Mouse (Mus musculus) E14TG2a.4 (cell line): Measurements from ENCODE around the gene Hist3h2a.
A peak's percentile ranks its signal among the peaks of the same experiment; 100 is the strongest.
"Not testable (repeated sequence)": the region's sequence is repeated elsewhere in the genome, so short reads cannot be mapped to it uniquely, and the experiment has no call there.

Experiments
- H3K27me3 ChIP-seq: 2 replicates; pipeline ENCODE4 v1.6.1; 2014; ENCODE audit warnings: low read length, control low read depth; ENCODE audit not compliant: insufficient read depth
- H3K36me3 ChIP-seq: 2 replicates; pipeline ENCODE4 v1.6.1; 2014; ENCODE audit warnings: low read length, control low read depth; ENCODE audit not compliant: insufficient read depth
- H3K4me1 ChIP-seq: replicated peaks from 2 replicates; pipeline ENCODE4 v1.6.1; 2014; ENCODE audit warnings: low read depth, low read length, control low read depth
- H3K4me3 ChIP-seq: replicated peaks from 2 replicates; pipeline ENCODE4 v1.5.1; 2014; ENCODE audit warnings: mild to moderate bottlenecking, low read length
- H3K9me3 ChIP-seq: 2 replicates; pipeline ENCODE4 v1.6.1; 2014; ENCODE audit warnings: low read length, control low read depth
- CTCF ChIP-seq: conservative IDR thresholded peaks from 2 replicates; pipeline ENCODE4 v1.5.1; 2014; ENCODE audit warnings: low read length
- NANOG ChIP-seq: IDR thresholded peaks from 2 replicates; pipeline ENCODE4 v1.6.1; 2014; ENCODE audit warnings: borderline replicate concordance, low read length, mixed read lengths
- POU5F1 ChIP-seq: IDR thresholded peaks from 2 replicates; pipeline ENCODE4 v1.6.1; 2014; ENCODE audit warnings: low read length, borderline replicate concordance

The Hist3h2a gene

GRCm38 (mm10) chr11:58951210-58951609 lies 3.3 kb upstream of the Hist3h2a start:
- H3K36me3 ChIP-seq = peaks cover 3% of the 10 kb centered on the region; the same call in 1 of the 2 replicates
- H3K27me3 ChIP-seq = peaks cover 50% of the 10 kb centered on the region
- H3K4me1 ChIP-seq = peaks cover 30% of the 10 kb centered on the region
- no peaks in the 10 kb centered on the region for H3K9me3 ChIP-seq
- no peak for TF ChIP-seq CTCF
- no peak for TF ChIP-seq NANOG
- TF ChIP-seq POU5F1 = no peak
- no peak overlapping the region for H3K4me3 ChIP-seq

- no peak for TF ChIP-seq CTCF
- Histone ChIP-seq H3K9me3 (no peaks in the 10 kb centered on the region), H3K4me3 (peak overlapping the region; percentile 84), H3K4me1 (peaks cover 27% of the 10 kb centered on the region), H3K36me3 (peaks cover 20% of the 10 kb centered on the region), H3K27me3 (peaks cover 51% of the 10 kb centered on the region)
Measured at GRCm38 (mm10) chr11:58953351-58954169, 925 bp upstream of the Hist3h2a start.

DNA sequence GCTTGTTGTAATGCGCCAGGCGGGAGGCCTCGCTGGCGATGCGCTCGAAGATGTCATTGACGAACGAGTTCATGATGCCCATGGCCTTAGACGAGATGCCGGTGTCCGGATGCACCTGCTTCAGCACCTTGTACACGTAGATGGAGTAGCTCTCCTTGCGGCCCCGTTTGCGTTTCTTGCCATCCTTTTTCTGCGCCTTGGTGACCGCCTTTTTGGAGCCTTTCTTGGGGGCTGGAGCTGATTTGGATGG lies 390 bp upstream of the Hist3h2a start:
- peak overlapping the region; percentile 84 for H3K4me3 ChIP-seq
- H3K27me3 ChIP-seq = peaks cover 53% of the 10 kb centered on the region
- not testable (repeated sequence) for H3K9me3 ChIP-seq
- peaks cover 20% of the 10 kb centered on the region for H3K36me3 ChIP-seq
- peaks cover 27% of the 10 kb centered on the region for H3K4me1 ChIP-seq

GRCm38 (mm10) chr11:58955143-58955867 lies 820 bp downstream of the Hist3h2a start:
- H3K4me3 ChIP-seq = peak overlapping the region; percentile 84
- no peaks in the 10 kb centered on the region for H3K9me3 ChIP-seq
- TF ChIP-seq NANOG (no peak), POU5F1 (no peak), CTCF (no peak)
- H3K4me1 ChIP-seq = peaks cover 28% of the 10 kb centered on the region
- peaks cover 20% of the 10 kb centered on the region for H3K36me3 ChIP-seq
- peaks cover 54% of the 10 kb centered on the region for H3K27me3 ChIP-seq

GRCm38 (mm10) chr11:58955868-58956257 lies 1.4 kb downstream of the Hist3h2a start:
- H3K4me3 ChIP-seq = peak overlapping the region; percentile 84
- peaks cover 28% of the 10 kb centered on the region for H3K4me1 ChIP-seq
- H3K27me3 ChIP-seq = peaks cover 53% of the 10 kb centered on the region
- TF ChIP-seq NANOG (no peak), CTCF (no peak), POU5F1 (no peak)
- H3K36me3 ChIP-seq = peaks cover 20% of the 10 kb centered on the region
- H3K9me3 ChIP-seq = no peaks in the 10 kb centered on the region

DNA sequence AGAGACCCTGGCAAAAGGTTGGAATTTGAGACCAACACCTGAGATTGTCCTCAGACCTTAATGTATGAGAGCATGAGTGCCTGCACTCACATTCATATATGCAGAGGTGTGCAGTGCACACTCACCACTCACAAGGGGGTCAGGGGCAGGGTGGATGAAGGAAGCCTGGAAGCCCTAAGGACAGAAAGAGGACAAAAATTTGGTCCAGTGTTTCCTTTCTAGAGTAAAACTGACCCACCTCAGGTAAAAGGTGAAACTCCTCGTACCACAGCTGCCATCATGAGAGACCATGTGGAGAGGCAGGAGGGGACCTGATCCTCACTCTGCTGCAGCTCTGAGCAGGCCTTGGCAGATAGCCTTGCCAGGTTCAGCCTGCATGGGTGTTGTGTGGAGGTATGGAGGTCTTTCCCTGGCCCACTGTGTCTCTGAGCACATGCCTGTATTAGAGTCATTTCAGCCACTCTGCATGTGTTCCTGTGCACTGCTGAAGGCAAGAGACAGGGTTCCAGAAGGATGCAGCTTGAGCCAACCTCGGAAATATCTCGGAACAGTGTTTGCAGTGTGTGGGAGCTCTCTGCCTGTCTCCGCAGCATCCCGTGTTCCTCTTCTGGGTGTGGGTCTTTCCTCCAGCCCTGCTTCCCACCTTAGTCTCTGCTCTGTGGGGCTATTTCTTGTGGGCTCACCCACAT lies 2.9 kb downstream of the Hist3h2a start:
- peaks cover 32% of the 10 kb centered on the region for H3K4me1 ChIP-seq
- peaks cover 7% of the 10 kb centered on the region for H3K9me3 ChIP-seq
- H3K27me3 ChIP-seq = peaks cover 57% of the 10 kb centered on the region
- TF ChIP-seq POU5F1 (no peak), CTCF (no peak), NANOG (no peak)
- H3K4me3 ChIP-seq = no peak overlapping the region
- H3K36me3 ChIP-seq = peaks cover 20% of the 10 kb centered on the region

GRCm38 (mm10) chr11:58958536-58958935 lies 4.1 kb downstream of the Hist3h2a start:
- Histone ChIP-seq H3K9me3 (peaks cover 7% of the 10 kb centered on the region), H3K36me3 (peaks cover 20% of the 10 kb centered on the region), H3K27me3 (peaks cover 65% of the 10 kb centered on the region), H3K4me1 (peaks cover 35% of the 10 kb centered on the region), H3K4me3 (no peak overlapping the region)
- no peak for TF ChIP-seq POU5F1
- no peak for TF ChIP-seq NANOG
- TF ChIP-seq CTCF = no peak

GRCm38 (mm10) chr11:58959186-58959825 lies 4.8 kb downstream of the Hist3h2a start:
- Histone ChIP-seq H3K4me1 (peaks cover 40% of the 10 kb centered on the region), H3K36me3 (peaks cover 20% of the 10 kb centered on the region), H3K9me3 (peaks cover 7% of the 10 kb centered on the region), H3K27me3 (peaks cover 69% of the 10 kb centered on the region), H3K4me3 (peak overlapping the region; percentile 70)
- no peak for TF ChIP-seq NANOG
- TF ChIP-seq POU5F1 = no peak
- TF ChIP-seq CTCF = no peak
